ENCODE assay signal across 8 mouse cellular contexts in genomic region chr7:37336171-37336850, GRCm38 (mm10).
DNase-seq lines count a peak whose midpoint lies in the region; ATAC-seq and TF ChIP-seq lines count a peak whose summit lies in the region.

No protein-coding gene starts in this region.

- H3K4me3 ChIP-seq in gastrocnemius, adult 2 months, result peak overlapping the region; percentile 73
- peak overlapping the region; percentile 42 for H3K4me3 ChIP-seq in forebrain, embryonic 16.5 days (replicated peaks; ENCODE audit: low read length)
- H3K4me3 ChIP-seq in midbrain, embryonic 10.5 days, result peak overlapping the region; percentile 46

- H3K27ac ChIP-seq in gastrocnemius, adult 2 months, result peak overlapping the region; percentile 76
- H3K27ac ChIP-seq in forebrain, embryonic 16.5 days (ENCODE audit: low read length), result peak overlapping the region; percentile 90
- H3K27ac ChIP-seq in midbrain, embryonic 10.5 days (replicated peaks), result peak overlapping the region; percentile 67

- peaks cover 29% of the 10 kb centered on the region for H3K4me1 ChIP-seq in forebrain, embryonic 16.5 days (replicated peaks; ENCODE audit: control insufficient read depth, insufficient read depth, low read length)
- peaks cover 47% of the 10 kb centered on the region for H3K4me1 ChIP-seq in midbrain, embryonic 10.5 days

- ATAC-seq in forebrain, embryonic 16.5 days, result peak; percentile 33; the same call in 1 of the 2 replicates
- no peak for ATAC-seq in megakaryocyte, adult 5-6 weeks (ENCODE audit: poor library complexity, severe bottlenecking)

- no peaks in the 10 kb centered on the region for H3K27me3 ChIP-seq in forebrain, embryonic 16.5 days (replicated peaks; ENCODE audit: control insufficient read depth, insufficient read depth, low read length)
- H3K27me3 ChIP-seq in midbrain, embryonic 10.5 days (ENCODE audit: low read depth, poor library complexity, severe bottlenecking), result peaks cover 59% of the 10 kb centered on the region

- TF ChIP-seq POLR2A in brain, embryonic 14.5 days (IDR thresholded peaks at IDR 0.05; ENCODE audit: borderline replicate concordance, extremely low read depth, insufficient read depth, insufficient read length, poor library complexity, severe bottlenecking), result no peak

- no peaks in the 10 kb centered on the region for H3K9me3 ChIP-seq in forebrain, embryonic 16.5 days (ENCODE audit: control insufficient read depth, low read length)
- no peaks in the 10 kb centered on the region for H3K9me3 ChIP-seq in midbrain, embryonic 10.5 days (replicated peaks)

- intact Hi-C loops in gastrocnemius, adult 2 months (cut with DNase I), result no loop called here

- H3K9ac ChIP-seq in forebrain, embryonic 16.5 days (replicated peaks; ENCODE audit: low read depth, low read length), result peak overlapping the region; percentile 57

- 3% methylated on average over 12 of the region's 12 CpGs for WGBS in forebrain, embryonic 16.5 days
- 18% methylated on average over 12 of the region's 12 CpGs for WGBS in midbrain, embryonic 10.5 days

- DNase-seq in gastrocnemius, adult 2 months, result no peak
- DNase-seq in gastrocnemius, adult 8-10 months (ENCODE audit: low spot score in 2 of 2), result no peak
- DNase-seq in brain, embryonic 14.5 days (ENCODE audit: low read depth), result peak; percentile 66
- DNase-seq in midbrain, embryonic 10.5 days (ENCODE audit: low spot score), result no peak
- no peak for DNase-seq in B cell, adult 2 months
- DNase-seq in layer of hippocampus, adult 11-12 months (ENCODE audit: low spot score), result no peak

- no peaks in the 10 kb centered on the region for H3K36me3 ChIP-seq in forebrain, embryonic 16.5 days (ENCODE audit: control insufficient read depth, insufficient read depth)
- H3K36me3 ChIP-seq in midbrain, embryonic 10.5 days, result no peaks in the 10 kb centered on the region

- H3K4me2 ChIP-seq in forebrain, embryonic 16.5 days (ENCODE audit: low read length), result peak overlapping the region; percentile 79

- TF ChIP-seq CTCF in gastrocnemius, adult 2 months (IDR thresholded peaks at IDR 0.05), result no peak
- TF ChIP-seq CTCF in brain, embryonic 14.5 days (IDR thresholded peaks at IDR 0.05; ENCODE audit: borderline replicate concordance, extremely low read depth, insufficient read depth, insufficient read length), result no peak
